Mouse (Mus musculus): ENCODE results near the gene Nr2f2. TPM values are rescaled to one million over a fixed set of nuclear protein-coding genes. Genes with fewer than 3 reads are reported as not detected.

Gene Nr2f2
- 33.2 and 43.1 TPM in 2 replicates for total RNA-seq (2014; rRNA removed)
- 74.2 and 75.4 TPM in 2 replicates for polyA plus RNA-seq (2015; fragmentation: Nextera tagmentation; extraction: Ambion mirVana)

DNA sequence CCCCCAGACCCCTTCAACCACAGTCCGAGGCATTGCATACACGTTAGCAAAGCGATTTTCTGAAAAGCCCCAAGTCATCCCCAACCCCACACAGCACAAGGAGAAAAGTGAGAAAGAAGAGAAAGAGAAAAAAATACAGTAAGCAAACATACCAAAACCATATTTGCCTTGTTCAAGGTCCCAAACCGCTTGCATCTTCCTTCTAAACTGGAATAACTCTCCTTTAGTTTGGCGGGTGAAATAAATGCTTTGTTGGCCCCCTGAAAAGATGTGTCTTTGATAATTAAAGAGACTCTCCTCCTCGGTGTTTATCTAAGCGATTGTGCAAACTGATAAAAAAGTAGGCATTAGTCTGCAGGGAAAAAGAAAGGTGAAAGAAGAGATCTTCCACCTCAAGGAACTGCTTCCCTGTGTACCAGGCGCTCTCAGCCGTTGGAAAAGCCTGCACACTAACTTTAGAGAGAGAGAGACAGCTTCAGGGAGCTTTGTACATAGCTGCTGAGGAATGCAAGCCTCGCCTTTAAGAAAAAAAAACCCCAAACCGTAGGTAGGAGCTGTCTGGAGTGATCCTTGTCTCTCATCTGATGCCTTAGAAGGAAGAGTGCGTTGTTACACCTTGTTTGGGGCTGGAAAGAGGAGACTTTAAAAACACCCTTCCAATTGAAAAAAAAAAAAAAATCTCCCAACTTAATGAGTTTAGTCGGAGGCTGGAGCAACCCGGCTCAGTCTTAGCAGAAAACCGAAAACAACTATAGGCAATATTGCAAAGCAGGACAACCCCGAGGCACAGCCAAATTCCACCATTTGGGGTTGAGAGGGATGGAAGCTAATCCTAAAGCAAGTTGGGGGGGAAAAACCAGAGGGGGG lies at the start of gene Nr2f2:
Gene Nr2f2, minus strand, starts transcription at position 795 of the 867 bp plus-strand sequence.
- ATAC-seq: no peak
- Histone ChIP-seq H3K9me3 (ENCODE audit: low read length) (no peaks in the 10 kb centered on the region), H3K27ac (peak within 1 kb of the TSS; percentile 82), H3K4me2 (ENCODE audit: low read depth, low read length) (peak within 1 kb of the TSS; percentile 77), H3K36me3 (ENCODE audit: insufficient read depth, low read length) (no peaks in the 10 kb centered on the region), H3K9ac (replicated peaks; ENCODE audit: low read length) (peak within 1 kb of the TSS; percentile 69), H3K4me3 (ENCODE audit: low read length) (peak within 1 kb of the TSS; percentile 48), H3K27me3 (ENCODE audit: insufficient read depth, low read length) (peaks cover 18% of the 10 kb centered on the region), H3K4me1 (ENCODE audit: insufficient read depth, low read length) (no peaks in the 10 kb centered on the region)
- DNase-seq (ENCODE audit: low spot score): peak; percentile 24
- TF ChIP-seq CTCF (IDR thresholded peaks at IDR 0.05; ENCODE audit: low read depth): no peak
- WGBS: 4% methylated on average over 16 of the region's 16 CpGs

DNA sequence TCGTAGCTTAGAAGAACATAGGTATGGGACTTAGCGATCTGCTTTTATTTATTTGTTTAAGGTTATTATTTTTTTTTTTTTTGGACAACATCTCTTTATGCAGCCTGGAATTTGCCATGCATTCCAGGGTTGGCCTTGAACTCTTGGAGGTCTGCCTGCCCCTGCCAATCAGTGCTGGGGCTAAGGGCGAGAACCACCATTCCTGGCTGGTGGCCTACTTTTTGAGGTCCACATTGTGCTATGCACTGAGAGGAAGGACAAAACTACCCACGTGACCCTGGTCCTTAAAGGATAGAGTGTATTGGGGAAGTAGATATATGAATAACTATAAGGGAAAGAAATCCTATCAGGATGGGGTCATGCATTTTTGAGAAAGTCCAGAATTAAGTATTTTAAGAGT lies 47.9 kb upstream of the Nr2f2 start:
- H3K4me2 ChIP-seq (ENCODE audit: low read depth, low read length): no peak overlapping the region
- no peaks in the 10 kb centered on the region for H3K4me1 ChIP-seq (ENCODE audit: insufficient read depth, low read length)
- no peaks in the 10 kb centered on the region for H3K27me3 ChIP-seq (ENCODE audit: insufficient read depth, low read length)
- no peaks in the 10 kb centered on the region for H3K9me3 ChIP-seq (ENCODE audit: low read length)
- H3K4me3 ChIP-seq (ENCODE audit: low read length): no peak overlapping the region
- no peak for TF ChIP-seq CTCF (IDR thresholded peaks at IDR 0.05; ENCODE audit: low read depth)
- ATAC-seq (no peak), DNase-seq (ENCODE audit: low spot score) (no peak)
- H3K36me3 ChIP-seq (ENCODE audit: insufficient read depth, low read length): no peaks in the 10 kb centered on the region
- WGBS: 85% methylated on average over 4 of the region's 4 CpGs
- no peak overlapping the region for H3K27ac ChIP-seq
- H3K9ac ChIP-seq (replicated peaks; ENCODE audit: low read length): no peak overlapping the region

DNA sequence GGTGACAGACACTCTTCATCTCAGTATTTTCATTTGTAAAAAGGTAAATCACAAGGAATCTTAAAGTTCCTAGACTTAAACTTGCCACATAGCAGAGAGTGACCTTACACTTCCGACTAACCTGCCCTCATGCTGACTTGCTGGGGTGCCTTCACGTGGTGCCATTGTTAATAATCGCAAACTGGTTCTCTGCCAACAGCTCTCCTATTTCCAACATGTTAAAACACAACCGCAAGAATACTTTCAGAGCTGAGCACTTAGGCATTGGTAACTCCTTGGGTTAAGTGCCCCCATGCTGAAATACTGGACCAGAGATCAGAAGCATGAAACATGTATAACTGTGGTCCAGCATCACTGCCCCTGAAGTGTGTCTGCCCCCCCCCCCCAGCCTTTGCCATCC lies 47.1 kb upstream of the Nr2f2 start:
- no peak overlapping the region for H3K4me2 ChIP-seq (ENCODE audit: low read depth, low read length)
- no peaks in the 10 kb centered on the region for H3K36me3 ChIP-seq (ENCODE audit: insufficient read depth, low read length)
- DNase-seq (ENCODE audit: low spot score): no peak
- no peak for ATAC-seq
- H3K9ac ChIP-seq (replicated peaks; ENCODE audit: low read length): no peak overlapping the region
- H3K9me3 ChIP-seq (ENCODE audit: low read length): no peaks in the 10 kb centered on the region
- TF ChIP-seq CTCF (IDR thresholded peaks at IDR 0.05; ENCODE audit: low read depth): no peak
- H3K27ac ChIP-seq: no peak overlapping the region
- H3K27me3 ChIP-seq (ENCODE audit: insufficient read depth, low read length): no peaks in the 10 kb centered on the region
- WGBS: 68% methylated on average over 4 of the region's 4 CpGs
- H3K4me3 ChIP-seq (ENCODE audit: low read length): no peak overlapping the region
- H3K4me1 ChIP-seq (ENCODE audit: insufficient read depth, low read length): no peaks in the 10 kb centered on the region

DNA sequence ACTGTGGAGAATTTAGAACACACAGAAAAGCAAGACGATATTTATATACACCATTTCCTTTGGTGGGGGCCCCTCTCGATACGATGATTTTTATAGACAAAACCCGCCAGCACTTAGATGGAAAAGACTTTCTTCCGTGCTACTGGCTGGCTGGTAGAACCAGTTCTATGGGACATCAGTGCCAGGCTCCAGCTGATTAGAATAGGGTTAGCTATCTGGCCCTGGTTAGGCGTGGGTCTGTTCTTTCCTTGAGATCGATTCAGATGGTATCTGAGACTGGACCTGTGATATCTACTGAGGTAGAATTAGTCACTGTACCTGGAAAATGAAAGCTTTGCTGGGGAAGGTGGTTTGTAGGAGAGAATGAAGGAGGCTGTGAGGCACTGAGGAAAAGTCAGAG lies 46.4 kb upstream of the Nr2f2 start:
- 92% methylated on average over 7 of the region's 7 CpGs for WGBS
- no peak for ATAC-seq

DNA sequence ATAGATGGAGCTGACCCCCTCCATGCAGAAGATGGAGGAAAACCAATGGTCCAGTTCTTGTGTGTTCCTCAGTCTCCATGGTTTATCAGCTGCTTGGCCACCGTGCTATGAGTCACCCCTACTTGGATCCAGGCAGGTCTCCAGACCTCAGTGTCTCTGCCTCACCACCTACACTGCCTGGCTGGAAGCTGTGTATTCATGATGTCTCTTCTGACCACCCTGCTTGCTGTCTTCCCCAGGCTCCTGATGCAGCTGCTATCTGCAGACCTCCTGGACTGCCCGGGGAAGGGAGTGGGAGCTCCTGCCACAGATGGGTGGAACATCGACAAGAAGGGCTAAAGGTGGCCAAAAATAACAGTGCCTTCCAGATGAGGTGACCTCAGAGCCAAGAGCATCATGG lies 43.8 kb upstream of the Nr2f2 start:
- no peaks in the 10 kb centered on the region for H3K36me3 ChIP-seq (ENCODE audit: insufficient read depth, low read length)
- WGBS: 95% methylated on average over 3 of the region's 3 CpGs
- H3K4me2 ChIP-seq (ENCODE audit: low read depth, low read length): no peak overlapping the region
- H3K9ac ChIP-seq (replicated peaks; ENCODE audit: low read length): no peak overlapping the region
- DNase-seq (ENCODE audit: low spot score) (no peak), ATAC-seq (no peak)
- TF ChIP-seq CTCF (IDR thresholded peaks at IDR 0.05; ENCODE audit: low read depth): no peak
- H3K27ac ChIP-seq: no peak overlapping the region
- H3K9me3 ChIP-seq (ENCODE audit: low read length): no peaks in the 10 kb centered on the region
- no peaks in the 10 kb centered on the region for H3K4me1 ChIP-seq (ENCODE audit: insufficient read depth, low read length)
- H3K27me3 ChIP-seq (ENCODE audit: insufficient read depth, low read length): no peaks in the 10 kb centered on the region
- H3K4me3 ChIP-seq (ENCODE audit: low read length): no peak overlapping the region

More for the DNA sequence above, 46.4 kb upstream of the Nr2f2 start:
- H3K9me3 ChIP-seq (ENCODE audit: low read length): no peaks in the 10 kb centered on the region
- no peaks in the 10 kb centered on the region for H3K27me3 ChIP-seq (ENCODE audit: insufficient read depth, low read length)
- DNase-seq (ENCODE audit: low spot score): no peak
- TF ChIP-seq CTCF (IDR thresholded peaks at IDR 0.05; ENCODE audit: low read depth): no peak
- H3K27ac ChIP-seq: no peak overlapping the region
- no peak overlapping the region for H3K9ac ChIP-seq (replicated peaks; ENCODE audit: low read length)
- no peaks in the 10 kb centered on the region for H3K36me3 ChIP-seq (ENCODE audit: insufficient read depth, low read length)
- no peak overlapping the region for H3K4me3 ChIP-seq (ENCODE audit: low read length)
- H3K4me1 ChIP-seq (ENCODE audit: insufficient read depth, low read length): no peaks in the 10 kb centered on the region
- no peak overlapping the region for H3K4me2 ChIP-seq (ENCODE audit: low read depth, low read length)

DNA sequence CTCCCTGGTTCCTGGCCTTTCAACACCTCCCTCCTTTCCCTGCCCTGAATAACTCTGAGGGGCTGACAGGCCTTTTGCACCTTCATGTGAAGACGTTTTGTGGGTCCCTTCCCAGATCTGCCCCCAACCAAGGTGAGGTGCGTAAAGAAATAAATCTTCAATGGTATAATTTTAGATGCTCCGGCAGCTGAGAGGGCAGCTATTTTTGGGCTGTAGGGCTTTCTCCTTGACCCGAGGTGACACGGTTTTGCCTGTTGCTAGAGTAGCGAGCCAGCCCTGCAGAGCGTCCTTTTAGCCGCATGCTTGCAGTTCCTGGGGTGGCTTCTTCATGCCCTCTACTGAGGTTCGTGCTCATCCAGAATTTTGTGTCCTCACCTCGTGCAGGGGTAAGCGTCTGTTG lies 43.4 kb upstream of the Nr2f2 start:
- TF ChIP-seq CTCF (IDR thresholded peaks at IDR 0.05; ENCODE audit: low read depth): no peak
- 89% methylated on average over 11 of the region's 11 CpGs for WGBS
- H3K27me3 ChIP-seq (ENCODE audit: insufficient read depth, low read length): no peaks in the 10 kb centered on the region
- no peak overlapping the region for H3K27ac ChIP-seq
- DNase-seq (ENCODE audit: low spot score): no peak
- H3K9me3 ChIP-seq (ENCODE audit: low read length): no peaks in the 10 kb centered on the region
- H3K4me3 ChIP-seq (ENCODE audit: low read length): no peak overlapping the region
- H3K9ac ChIP-seq (replicated peaks; ENCODE audit: low read length): no peak overlapping the region
- H3K36me3 ChIP-seq (ENCODE audit: insufficient read depth, low read length): no peaks in the 10 kb centered on the region
- no peak for ATAC-seq
- H3K4me2 ChIP-seq (ENCODE audit: low read depth, low read length): no peak overlapping the region
- H3K4me1 ChIP-seq (ENCODE audit: insufficient read depth, low read length): no peaks in the 10 kb centered on the region

DNA sequence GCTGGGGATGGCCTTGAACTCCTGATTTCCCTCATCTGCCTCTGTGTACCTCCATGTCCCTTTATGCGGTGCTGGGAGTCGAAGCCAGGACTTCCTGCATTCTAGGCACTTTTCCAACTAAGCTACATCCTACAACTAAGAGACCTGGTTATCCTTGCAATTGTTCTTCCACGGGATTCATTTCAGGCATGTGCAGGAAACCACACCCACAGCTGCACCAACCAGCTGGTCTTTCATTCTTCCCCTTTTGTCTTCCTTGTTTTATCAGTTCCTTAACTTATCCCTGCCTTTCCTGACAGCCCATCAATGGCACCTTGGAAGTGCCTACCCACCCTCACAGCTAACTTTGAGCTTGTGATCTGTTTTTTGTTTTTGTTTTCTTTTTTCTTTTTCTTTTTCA lies 42.3 kb upstream of the Nr2f2 start:
- ATAC-seq (no peak), DNase-seq (ENCODE audit: low spot score) (no peak)
- 65% methylated on average over 3 of the region's 3 CpGs for WGBS
- no peak for TF ChIP-seq CTCF (IDR thresholded peaks at IDR 0.05; ENCODE audit: low read depth)
- no peak overlapping the region for H3K9ac ChIP-seq (replicated peaks; ENCODE audit: low read length)
- H3K27ac ChIP-seq: no peak overlapping the region
- no peaks in the 10 kb centered on the region for H3K4me1 ChIP-seq (ENCODE audit: insufficient read depth, low read length)
- no peaks in the 10 kb centered on the region for H3K9me3 ChIP-seq (ENCODE audit: low read length)
- no peaks in the 10 kb centered on the region for H3K36me3 ChIP-seq (ENCODE audit: insufficient read depth, low read length)
- no peaks in the 10 kb centered on the region for H3K27me3 ChIP-seq (ENCODE audit: insufficient read depth, low read length)
- no peak overlapping the region for H3K4me3 ChIP-seq (ENCODE audit: low read length)
- H3K4me2 ChIP-seq (ENCODE audit: low read depth, low read length): no peak overlapping the region

Measured in hindbrain, postnatal 0 days (tissue).